Mouse (Mus musculus) erythroblast, embryonic 14.5 days (primary cell): ENCODE data around the gene Drg1.

Source experiments
- GATA1 ChIP-seq: IDR thresholded peaks from 2 replicates; pipeline ENCODE4 v1.6.1; 2012; ENCODE audit warnings: low read length, inconsistent platforms, mixed read lengths
- TAL1 ChIP-seq: IDR thresholded peaks from 3 replicates; pipeline ENCODE4 v1.6.1; 2012; ENCODE audit warnings: low read length, inconsistent platforms, mixed read lengths

DNA sequence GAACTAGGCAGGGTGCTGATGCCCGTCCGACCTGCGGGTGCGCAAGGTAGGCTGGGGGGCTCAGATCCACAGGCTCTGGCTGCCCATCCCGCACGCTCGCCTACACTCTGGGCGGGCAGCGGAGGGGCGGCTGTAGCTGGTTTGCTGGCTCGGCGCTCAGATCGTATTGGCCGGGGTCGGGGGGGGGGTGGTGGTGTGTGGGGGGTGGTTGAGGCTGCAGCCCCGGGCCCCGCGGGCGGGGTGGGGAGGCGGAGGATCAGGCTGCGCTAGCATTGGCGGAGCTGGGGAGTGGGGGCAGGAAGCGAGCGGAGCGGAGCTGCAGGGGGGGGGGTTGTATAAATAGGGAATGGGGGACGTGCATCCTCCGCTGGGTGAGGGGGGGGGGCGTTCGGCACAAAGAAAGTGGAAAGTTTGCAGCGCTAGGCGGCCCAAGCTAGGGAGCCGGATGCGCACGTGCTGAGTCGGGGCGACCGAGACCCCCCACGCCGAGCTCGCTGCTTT, 23.1 kb upstream of the Drg1 start:
- TF ChIP-seq TAL1 (no peak), GATA1 (no peak)
